In the genomic region with DNA sequence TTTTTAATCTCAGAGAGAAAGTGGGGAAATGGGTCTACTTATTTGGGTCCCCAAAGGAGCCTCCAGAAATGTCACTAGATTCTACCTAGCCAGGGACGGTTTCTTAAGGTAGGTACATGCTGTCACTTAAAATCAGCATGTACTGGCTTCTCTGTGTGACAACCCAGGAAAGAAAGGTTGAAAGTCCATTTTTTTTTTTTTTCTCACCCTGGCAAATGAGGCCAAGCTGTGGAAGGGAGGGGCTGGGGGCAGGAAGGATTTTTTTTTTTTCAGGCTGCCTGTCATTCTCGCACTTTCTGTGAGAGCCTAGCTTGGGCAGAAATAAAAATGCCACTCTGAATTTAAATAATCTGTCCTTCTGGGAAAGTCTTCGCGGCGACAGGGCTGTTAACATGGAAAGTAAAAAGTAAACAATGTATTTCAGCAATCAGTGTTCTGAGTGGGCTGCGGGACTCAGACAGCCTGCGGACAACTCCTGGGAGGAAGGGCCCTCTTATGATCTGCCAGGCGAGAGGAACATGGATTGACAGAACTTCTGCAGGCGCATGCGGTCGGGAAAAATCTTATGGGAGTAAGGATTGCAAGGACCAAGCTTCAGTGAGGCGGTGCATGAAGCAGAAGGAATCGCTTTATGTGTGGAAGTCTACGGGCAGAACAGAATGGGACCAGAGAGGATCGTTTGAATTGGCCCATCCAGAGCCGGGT, we compare ENCODE assay signal across 7 mouse cellular contexts.
A peak's percentile ranks its signal among the peaks of the same experiment; 100 is the strongest.
DNase-seq lines count a peak whose midpoint lies in the region; ATAC-seq lines count a peak whose summit lies in the region.

No protein-coding gene starts in this region.

- peaks cover 4% of the 10 kb centered on the region; the same call in 1 of the 2 replicates for H3K27me3 ChIP-seq in heart, embryonic 13.5 days (replicated peaks)
- peaks cover 18% of the 10 kb centered on the region for H3K27me3 ChIP-seq in limb, embryonic 13.5 days
- H3K27me3 ChIP-seq in stomach, embryonic 16.5 days (ENCODE audit: control insufficient read depth, insufficient read depth, low read length): no peaks in the 10 kb centered on the region; the same call in 1 of the 2 replicates

- H3K4me1 ChIP-seq in heart, embryonic 13.5 days: peaks cover 19% of the 10 kb centered on the region; the same call in 1 of the 2 replicates
- peaks cover 37% of the 10 kb centered on the region for H3K4me1 ChIP-seq in limb, embryonic 13.5 days
- no peaks in the 10 kb centered on the region for H3K4me1 ChIP-seq in stomach, embryonic 16.5 days (ENCODE audit: control insufficient read depth, insufficient read depth, low read length)

- 21% methylated on average over 16 of the region's 16 CpGs for WGBS in heart, embryonic 13.5 days
- 11% methylated on average over 16 of the region's 16 CpGs for WGBS in limb, embryonic 13.5 days
- WGBS in stomach, embryonic 16.5 days: 8% methylated on average over 16 of the region's 16 CpGs

- peak; percentile 87 for DNase-seq in retina, postnatal 1 day
- DNase-seq in retina, embryonic 14.5 days (ENCODE audit: low spot score): no peak
- DNase-seq in frontal cortex, postnatal 36 days (ENCODE audit: low spot score in 2 of 2): no peak
- no peak for DNase-seq in layer of hippocampus, adult 11-12 months (ENCODE audit: low spot score)

- H3K36me3 ChIP-seq in heart, embryonic 13.5 days: no peaks in the 10 kb centered on the region
- H3K36me3 ChIP-seq in limb, embryonic 13.5 days: no peaks in the 10 kb centered on the region
- no peaks in the 10 kb centered on the region for H3K36me3 ChIP-seq in stomach, embryonic 16.5 days (ENCODE audit: control insufficient read depth, insufficient read depth, low read length)

- H3K27ac ChIP-seq in heart, embryonic 13.5 days (replicated peaks): no peak overlapping the region
- H3K27ac ChIP-seq in limb, embryonic 13.5 days: no peak overlapping the region
- no peak overlapping the region for H3K27ac ChIP-seq in stomach, embryonic 16.5 days (ENCODE audit: low read length)

- no peak for ATAC-seq in heart, embryonic 13.5 days (ENCODE audit: extremely low read depth, insufficient number of reproducible peaks, low FRiP score, low TSS enrichment)
- ATAC-seq in limb, embryonic 13.5 days (ENCODE audit: low FRiP score, low read depth): no peak
- 0 out of 2 replicates have a peak, but pooled peaks have one; percentile 4 for ATAC-seq in stomach, embryonic 16.5 days (ENCODE audit: insufficient read depth, low FRiP score)

- H3K4me2 ChIP-seq in heart, embryonic 13.5 days: peak overlapping the region; percentile 77
- peak overlapping the region; percentile 69 for H3K4me2 ChIP-seq in limb, embryonic 13.5 days (replicated peaks)
- H3K4me2 ChIP-seq in stomach, embryonic 16.5 days (ENCODE audit: low read depth, low read length): peak overlapping the region; percentile 83

- peak overlapping the region; percentile 79 for H3K9ac ChIP-seq in heart, embryonic 13.5 days
- H3K9ac ChIP-seq in limb, embryonic 13.5 days: peak overlapping the region; percentile 54; the same call in 1 of the 2 replicates
- peak overlapping the region; percentile 63 for H3K9ac ChIP-seq in stomach, embryonic 16.5 days (ENCODE audit: low read length)

- H3K9me3 ChIP-seq in heart, embryonic 13.5 days: no peaks in the 10 kb centered on the region
- H3K9me3 ChIP-seq in limb, embryonic 13.5 days: no peaks in the 10 kb centered on the region
- no peaks in the 10 kb centered on the region for H3K9me3 ChIP-seq in stomach, embryonic 16.5 days (replicated peaks; ENCODE audit: control insufficient read depth, low read length)

- H3K4me3 ChIP-seq in heart, embryonic 13.5 days: peak overlapping the region; percentile 52
- H3K4me3 ChIP-seq in limb, embryonic 13.5 days: peak overlapping the region; percentile 35
- peak overlapping the region; percentile 48 for H3K4me3 ChIP-seq in stomach, embryonic 16.5 days (replicated peaks; ENCODE audit: low read length)
